Mouse (Mus musculus): ENCODE results near the gene Ccdc74a. TPM values are rescaled to one million over a fixed set of nuclear protein-coding genes. Genes with fewer than 3 reads are reported as not detected.
"Not testable (repeated sequence)": the region's sequence is repeated elsewhere in the genome, so short reads cannot be mapped to it uniquely, and the experiment has no call there.

The Ccdc74a gene
- 5.6 and 5.9 TPM in 2 replicates for polyA plus RNA-seq (2014; fragmentation: Nextera tagmentation; extraction: Ambion mirVana)

DNA sequence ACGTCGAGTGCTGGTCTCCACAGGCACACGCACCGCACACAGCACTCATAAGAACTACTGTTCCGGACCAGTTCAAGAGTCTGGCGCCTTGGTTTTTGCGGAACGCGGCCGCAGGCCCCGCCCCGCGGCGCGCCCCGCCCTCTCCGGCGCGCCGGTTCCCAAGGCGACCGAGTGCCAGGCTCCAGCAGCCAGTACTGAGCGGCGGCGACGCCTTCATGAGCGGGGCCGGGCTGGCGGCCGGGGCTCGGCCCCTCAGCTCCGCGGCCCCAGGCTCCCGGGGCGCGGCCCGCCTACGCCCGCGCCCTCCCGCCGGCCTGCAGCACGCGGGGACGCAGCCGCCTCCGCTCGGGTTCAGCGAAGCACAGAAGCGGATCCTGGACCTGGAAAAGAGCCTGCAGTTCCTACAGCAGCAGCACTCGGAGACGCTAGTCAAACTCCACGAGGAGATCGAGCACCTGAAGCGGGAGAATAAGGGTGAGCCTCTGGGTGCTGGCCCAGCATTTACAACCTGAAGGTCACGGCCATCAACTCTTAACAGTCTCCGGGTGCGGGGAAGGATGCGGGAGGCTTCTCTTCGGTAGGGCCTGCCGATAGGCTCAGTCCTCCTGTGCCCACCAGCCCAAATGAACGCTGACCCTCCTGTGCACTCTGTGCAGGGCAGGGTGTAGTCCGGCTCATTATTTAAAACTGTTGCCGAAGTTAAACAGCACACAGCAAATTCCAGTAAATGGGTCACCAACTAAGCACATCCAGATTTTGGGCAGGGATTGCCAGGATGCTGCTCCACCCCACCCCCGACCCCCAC is at the start of gene Ccdc74a:
Gene Ccdc74a (plus strand): TSS at position 161 of the 805 bp plus-strand sequence.
- Histone ChIP-seq H3K27ac (ENCODE audit: low read length) (peak within 1 kb of the TSS; percentile 39; the same call in 1 of the 2 replicates), H3K9ac (replicated peaks; ENCODE audit: low read depth, low read length) (peak within 1 kb of the TSS; percentile 53), H3K4me3 (ENCODE audit: low read depth, low read length) (peak within 1 kb of the TSS; percentile 44), H3K9me3 (ENCODE audit: control insufficient read depth, low read depth, low read length) (no peaks in the 10 kb centered on the region), H3K4me1 (ENCODE audit: control insufficient read depth, insufficient read depth, low read length) (0 out of 2 replicates have a peak, but pooled peaks cover 6% of the 10 kb centered on the region), H3K27me3 (ENCODE audit: control insufficient read depth, insufficient read depth, low read length) (no peaks in the 10 kb centered on the region), H3K4me2 (replicated peaks; ENCODE audit: low read depth, low read length) (peak within 1 kb of the TSS; percentile 86), H3K36me3 (ENCODE audit: control insufficient read depth, insufficient read depth, low read length) (peaks cover 14% of the 10 kb centered on the region)
- 2% methylated on average over 61 of the region's 65 CpGs for WGBS
- ATAC-seq (ENCODE audit: insufficient number of reproducible peaks, insufficient read depth, low FRiP score, low read depth), result peak; percentile 95

DNA sequence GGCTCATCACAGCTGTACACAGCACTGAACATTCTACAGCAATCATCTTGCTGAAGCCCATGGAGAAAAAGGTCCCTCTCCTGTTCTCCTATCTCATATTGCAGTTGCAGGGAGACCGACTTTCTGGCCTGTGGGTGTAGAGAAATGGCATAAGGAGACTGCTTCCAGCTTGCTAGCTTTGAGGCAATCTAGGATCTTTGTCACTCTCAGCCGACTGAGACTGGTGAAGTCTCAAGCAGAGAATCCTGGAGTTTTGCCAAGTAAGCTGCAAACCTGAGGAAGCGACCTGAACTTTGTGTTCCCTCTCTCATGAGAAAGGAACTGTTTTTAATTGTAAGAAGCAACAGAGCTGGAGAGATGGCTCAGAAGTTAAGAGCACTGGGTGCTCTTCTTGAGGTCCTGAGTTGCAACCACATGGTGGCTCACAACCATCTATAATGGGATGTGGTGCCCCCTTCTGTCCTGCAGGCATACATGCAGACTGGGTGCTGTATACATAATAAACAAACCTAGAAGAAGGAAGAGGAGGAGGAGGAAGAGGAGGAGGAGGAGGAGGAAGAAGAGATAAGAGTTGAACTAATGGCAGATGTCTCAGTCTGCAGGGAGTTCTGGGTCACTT is 45.2 kb upstream of the Ccdc74a start:
- Histone ChIP-seq H3K9ac (replicated peaks; ENCODE audit: low read depth, low read length) (no peak overlapping the region), H3K4me3 (ENCODE audit: low read depth, low read length) (no peak overlapping the region), H3K9me3 (ENCODE audit: control insufficient read depth, low read depth, low read length) (no peaks in the 10 kb centered on the region), H3K27me3 (ENCODE audit: control insufficient read depth, insufficient read depth, low read length) (no peaks in the 10 kb centered on the region), H3K27ac (ENCODE audit: low read length) (no peak overlapping the region), H3K36me3 (ENCODE audit: control insufficient read depth, insufficient read depth, low read length) (no peaks in the 10 kb centered on the region), H3K4me2 (replicated peaks; ENCODE audit: low read depth, low read length) (no peak overlapping the region), H3K4me1 (ENCODE audit: control insufficient read depth, insufficient read depth, low read length) (no peaks in the 10 kb centered on the region)
- 56% methylated on average over 3 of the region's 3 CpGs for WGBS
- no peak for ATAC-seq (ENCODE audit: insufficient number of reproducible peaks, insufficient read depth, low FRiP score, low read depth)

DNA sequence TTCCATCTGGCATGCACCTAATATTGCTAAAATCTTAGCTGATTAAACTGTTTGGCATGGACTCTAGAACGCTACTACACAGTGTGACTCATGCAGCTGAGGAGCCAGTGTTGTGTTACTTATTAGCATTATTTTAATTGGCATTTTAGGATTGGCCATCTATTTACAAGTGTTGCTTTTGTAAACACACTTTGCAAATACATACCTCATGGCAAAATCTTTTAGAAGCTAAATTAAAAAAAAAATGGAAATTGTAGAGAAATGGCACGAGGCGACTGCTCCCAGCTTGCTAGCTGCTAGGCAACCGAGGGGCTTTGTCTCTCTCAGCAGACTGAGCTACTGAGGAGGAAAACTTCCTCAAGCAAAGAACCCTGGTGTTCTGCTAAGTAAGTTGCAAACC is 41.3 kb upstream of the Ccdc74a start:
- no peak for ATAC-seq (ENCODE audit: insufficient number of reproducible peaks, insufficient read depth, low FRiP score, low read depth)
- 66% methylated on average over 4 of the region's 4 CpGs for WGBS

GRCm38 (mm10) chr16:17605684-17606083 is 40.6 kb upstream of the Ccdc74a start:
- H3K27ac ChIP-seq (ENCODE audit: low read length), result no peak overlapping the region
- H3K9ac ChIP-seq (replicated peaks; ENCODE audit: low read depth, low read length), result no peak overlapping the region
- no peaks in the 10 kb centered on the region for H3K36me3 ChIP-seq (ENCODE audit: control insufficient read depth, insufficient read depth, low read length)
- ATAC-seq (ENCODE audit: insufficient number of reproducible peaks, insufficient read depth, low FRiP score, low read depth), result no peak
- H3K9me3 ChIP-seq (ENCODE audit: control insufficient read depth, low read depth, low read length), result no peaks in the 10 kb centered on the region
- no peak overlapping the region for H3K4me3 ChIP-seq (ENCODE audit: low read depth, low read length)
- no peaks in the 10 kb centered on the region for H3K4me1 ChIP-seq (ENCODE audit: control insufficient read depth, insufficient read depth, low read length)
- no peak overlapping the region for H3K4me2 ChIP-seq (replicated peaks; ENCODE audit: low read depth, low read length)
- WGBS, result 71% methylated on average over 5 of the region's 5 CpGs
- H3K27me3 ChIP-seq (ENCODE audit: control insufficient read depth, insufficient read depth, low read length), result no peaks in the 10 kb centered on the region

More for the DNA sequence above, 41.3 kb upstream of the Ccdc74a start:
- H3K27ac ChIP-seq (ENCODE audit: low read length), result no peak overlapping the region
- H3K9ac ChIP-seq (replicated peaks; ENCODE audit: low read depth, low read length), result no peak overlapping the region
- H3K9me3 ChIP-seq (ENCODE audit: control insufficient read depth, low read depth, low read length), result no peaks in the 10 kb centered on the region
- H3K4me3 ChIP-seq (ENCODE audit: low read depth, low read length), result no peak overlapping the region
- no peak overlapping the region for H3K4me2 ChIP-seq (replicated peaks; ENCODE audit: low read depth, low read length)
- H3K36me3 ChIP-seq (ENCODE audit: control insufficient read depth, insufficient read depth, low read length), result no peaks in the 10 kb centered on the region
- no peaks in the 10 kb centered on the region for H3K4me1 ChIP-seq (ENCODE audit: control insufficient read depth, insufficient read depth, low read length)
- no peaks in the 10 kb centered on the region for H3K27me3 ChIP-seq (ENCODE audit: control insufficient read depth, insufficient read depth, low read length)

- Histone ChIP-seq H3K9me3 (ENCODE audit: control insufficient read depth, low read depth, low read length) (no peaks in the 10 kb centered on the region), H3K27ac (ENCODE audit: low read length) (no peak overlapping the region), H3K9ac (replicated peaks; ENCODE audit: low read depth, low read length) (no peak overlapping the region), H3K4me1 (ENCODE audit: control insufficient read depth, insufficient read depth, low read length) (no peaks in the 10 kb centered on the region), H3K36me3 (ENCODE audit: control insufficient read depth, insufficient read depth, low read length) (no peaks in the 10 kb centered on the region), H3K4me2 (replicated peaks; ENCODE audit: low read depth, low read length) (no peak overlapping the region), H3K4me3 (ENCODE audit: low read depth, low read length) (no peak overlapping the region), H3K27me3 (ENCODE audit: control insufficient read depth, insufficient read depth, low read length) (no peaks in the 10 kb centered on the region)
- WGBS, result 69% methylated on average over 4 of the region's 4 CpGs
- ATAC-seq (ENCODE audit: insufficient number of reproducible peaks, insufficient read depth, low FRiP score, low read depth), result no peak
Measured at GRCm38 (mm10) chr16:17611383-17611782, 34.9 kb upstream of the Ccdc74a start.

GRCm38 (mm10) chr16:17614740-17615139 is 31.5 kb upstream of the Ccdc74a start:
- not testable (repeated sequence) for H3K4me1 ChIP-seq (ENCODE audit: control insufficient read depth, insufficient read depth, low read length); H3K27me3 ChIP-seq (ENCODE audit: control insufficient read depth, insufficient read depth, low read length); ATAC-seq (ENCODE audit: insufficient number of reproducible peaks, insufficient read depth, low FRiP score, low read depth); H3K9me3 ChIP-seq (ENCODE audit: control insufficient read depth, low read depth, low read length); H3K4me2 ChIP-seq (replicated peaks; ENCODE audit: low read depth, low read length); H3K4me3 ChIP-seq (ENCODE audit: low read depth, low read length); H3K9ac ChIP-seq (replicated peaks; ENCODE audit: low read depth, low read length); H3K36me3 ChIP-seq (ENCODE audit: control insufficient read depth, insufficient read depth, low read length); H3K27ac ChIP-seq (ENCODE audit: low read length)
- 88% methylated on average over 6 of the region's 6 CpGs for WGBS

DNA sequence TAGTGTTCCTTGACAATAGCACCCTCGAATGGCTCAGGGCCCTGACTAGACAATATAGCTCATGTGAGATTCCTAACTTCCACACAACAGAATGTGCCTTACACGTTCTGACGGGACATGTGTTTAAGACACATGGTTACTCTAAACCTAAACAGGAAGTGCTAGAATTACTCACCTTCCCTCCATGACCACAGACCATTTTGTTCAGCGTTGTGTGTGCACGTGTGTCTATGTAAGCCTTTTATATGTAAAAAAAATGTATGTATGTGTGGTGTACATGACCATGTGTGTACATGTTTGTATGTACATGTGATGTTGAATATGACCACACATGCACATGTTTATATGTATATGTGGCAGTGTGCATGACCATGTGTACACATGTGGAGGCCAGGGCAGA is 30.1 kb upstream of the Ccdc74a start:
- Histone ChIP-seq H3K4me2 (replicated peaks; ENCODE audit: low read depth, low read length) (no peak overlapping the region), H3K4me1 (ENCODE audit: control insufficient read depth, insufficient read depth, low read length) (0 out of 2 replicates have a peak, but pooled peaks cover 6% of the 10 kb centered on the region), H3K9ac (replicated peaks; ENCODE audit: low read depth, low read length) (no peak overlapping the region), H3K27me3 (ENCODE audit: control insufficient read depth, insufficient read depth, low read length) (no peaks in the 10 kb centered on the region), H3K27ac (ENCODE audit: low read length) (no peak overlapping the region), H3K9me3 (ENCODE audit: control insufficient read depth, low read depth, low read length) (no peaks in the 10 kb centered on the region), H3K4me3 (ENCODE audit: low read depth, low read length) (no peak overlapping the region), H3K36me3 (ENCODE audit: control insufficient read depth, insufficient read depth, low read length) (no peaks in the 10 kb centered on the region)
- ATAC-seq (ENCODE audit: insufficient number of reproducible peaks, insufficient read depth, low FRiP score, low read depth), result no peak
- WGBS, result 72% methylated on average over 5 of the region's 5 CpGs

DNA sequence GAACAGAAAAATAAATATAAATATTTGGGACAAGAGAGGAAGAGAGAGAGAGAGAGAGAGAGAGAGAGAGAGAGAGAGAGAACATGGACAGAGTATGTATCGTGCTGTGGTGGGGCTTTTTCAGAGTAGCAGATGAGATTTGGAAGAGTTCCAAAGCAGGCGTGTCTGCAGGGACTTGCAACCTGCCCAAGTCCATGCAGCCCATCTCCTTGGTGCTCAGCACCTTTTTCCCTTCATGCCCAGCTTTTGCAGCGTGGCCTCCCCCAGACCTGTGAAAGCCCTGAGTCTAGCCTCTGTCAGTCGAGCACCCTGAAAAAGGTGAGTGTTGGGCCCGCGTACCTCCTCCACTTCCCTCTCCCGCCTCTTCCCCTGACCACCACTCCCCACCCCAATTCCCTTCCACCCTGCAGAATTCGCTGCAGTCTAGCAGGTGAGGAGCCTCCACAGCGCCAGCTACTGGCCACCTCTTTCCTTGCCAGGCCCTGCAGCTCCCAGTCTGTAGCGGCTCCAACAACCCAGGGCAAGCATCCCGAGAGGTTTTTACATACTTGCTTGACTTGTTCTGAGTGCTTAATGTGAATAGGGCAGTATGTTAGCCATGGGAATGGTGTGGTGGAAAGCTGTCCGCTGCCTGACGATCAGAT is 28.2 kb upstream of the Ccdc74a start:
- Histone ChIP-seq H3K4me2 (replicated peaks; ENCODE audit: low read depth, low read length) (peak overlapping the region; percentile 7; the same call in 1 of the 2 replicates), H3K36me3 (ENCODE audit: control insufficient read depth, insufficient read depth, low read length) (no peaks in the 10 kb centered on the region; the same call in none of the 2 replicates), H3K9ac (replicated peaks; ENCODE audit: low read depth, low read length) (no peak overlapping the region), H3K4me1 (ENCODE audit: control insufficient read depth, insufficient read depth, low read length) (0 out of 2 replicates have a peak, but pooled peaks cover 6% of the 10 kb centered on the region), H3K27me3 (ENCODE audit: control insufficient read depth, insufficient read depth, low read length) (no peaks in the 10 kb centered on the region), H3K4me3 (ENCODE audit: low read depth, low read length) (no peak overlapping the region), H3K27ac (ENCODE audit: low read length) (no peak overlapping the region), H3K9me3 (ENCODE audit: control insufficient read depth, low read depth, low read length) (no peaks in the 10 kb centered on the region)
- peak; percentile 82 for ATAC-seq (ENCODE audit: insufficient number of reproducible peaks, insufficient read depth, low FRiP score, low read depth)
- 12% methylated on average over 13 of the region's 13 CpGs for WGBS

Measured in stomach, embryonic 14.5 days (tissue).